Mouse (Mus musculus) heart, adult 10 weeks (tissue): ENCODE data around the gene Bsn. TPM values are rescaled to one million over a fixed set of nuclear protein-coding genes. Genes with fewer than 3 reads are reported as not detected.

ENCODE experiments used
- polyA plus RNA-seq: library from polyadenylated mRNA; stranded (reverse); fragments of 350-450 nt; fragmentation: Illumina TruSeq; extraction: RNeasy Lipid Tissue Mini Kit (QIAGEN cat#74804); gene quantifications from one replicate; pipeline ENCODE4 v1.2.3, GENCODE M21; 2014; ENCODE audit warnings: low read depth, low replicate concordance

The Bsn gene
- polyA plus RNA-seq: not detected

DNA sequence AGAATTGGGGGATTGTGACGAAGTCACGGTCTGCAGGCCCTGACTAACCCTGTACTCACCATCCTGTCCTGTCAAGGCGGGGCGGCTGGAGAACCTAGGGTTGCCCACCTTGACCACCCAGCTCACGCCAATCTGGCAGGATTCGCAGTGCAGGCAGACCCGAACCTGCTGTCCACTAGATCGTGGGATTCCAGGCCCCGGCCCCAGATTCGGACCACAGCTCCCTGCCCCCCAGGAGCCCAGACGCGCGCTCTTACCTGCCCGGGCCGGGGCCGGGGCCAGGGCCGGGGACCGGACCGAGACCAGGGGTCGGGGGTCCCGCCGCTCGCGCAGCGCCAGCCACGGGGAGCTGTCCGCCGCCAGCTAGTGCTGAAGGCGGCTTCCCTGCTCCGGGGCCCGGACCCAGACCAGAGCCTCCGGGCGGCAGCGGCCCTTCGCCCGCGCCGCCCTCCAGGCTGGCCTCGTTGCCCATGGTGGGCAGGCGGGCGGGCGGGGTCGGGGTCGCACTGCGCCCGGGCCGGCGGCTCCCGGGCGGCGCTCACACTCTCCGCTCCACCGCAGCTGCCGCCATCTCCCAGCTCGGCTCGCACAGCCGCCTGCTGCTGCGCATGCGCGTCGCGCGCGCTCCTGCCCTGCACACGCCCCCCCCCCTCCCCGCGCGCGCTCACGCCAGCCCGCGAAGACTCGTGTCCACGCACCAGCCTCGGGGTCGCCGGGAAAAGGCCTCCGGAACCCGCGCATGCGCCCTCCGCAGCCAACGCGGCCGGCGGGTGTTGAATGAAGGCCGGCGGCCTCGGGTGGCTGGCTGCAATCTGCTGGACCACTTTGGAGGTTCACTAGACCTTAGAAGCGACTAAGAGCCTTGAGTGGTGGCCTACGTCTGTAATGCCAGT lies at the start of gene Bsn:
Gene Bsn, minus strand, starts transcription at position 598 of the 893 bp plus-strand sequence.

DNA sequence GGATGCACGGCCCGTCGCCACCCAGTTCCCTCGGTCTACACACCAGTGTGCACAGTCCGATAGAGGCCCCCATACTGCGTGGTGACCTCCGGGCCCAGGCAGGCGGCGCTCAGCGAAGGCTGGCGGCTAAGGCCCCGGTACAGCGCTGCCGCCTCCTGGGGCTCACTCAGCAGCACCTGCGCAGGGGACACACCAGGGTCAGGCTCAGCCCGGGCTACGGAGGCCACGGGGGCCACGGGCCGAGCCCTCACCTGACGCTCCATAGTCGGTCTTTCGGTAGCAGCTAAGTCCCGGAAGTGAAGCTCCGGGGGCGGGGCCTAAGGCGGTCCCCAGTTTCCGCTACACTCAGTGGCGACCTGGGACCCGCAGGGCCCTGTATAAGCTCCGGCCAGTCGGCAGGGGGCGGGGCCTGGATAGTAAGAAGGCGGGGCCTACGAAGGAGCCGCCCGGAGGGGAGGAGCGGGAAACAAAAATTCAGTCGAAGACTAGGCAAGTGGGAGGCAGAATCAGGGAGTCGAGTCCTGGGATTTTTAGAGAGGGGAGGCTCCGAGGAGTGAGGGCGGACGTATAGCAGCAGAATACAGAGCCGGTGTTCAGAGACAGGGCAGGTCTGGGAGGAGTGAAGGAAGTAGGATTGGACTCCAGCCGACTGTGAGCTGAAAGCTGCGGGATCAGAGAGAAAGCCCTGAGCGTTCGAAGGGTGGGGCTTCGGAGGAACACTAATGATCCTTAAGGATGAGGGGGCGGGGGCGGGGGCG lies 95.8 kb downstream of the Bsn start, which contains the start of gene Apeh:
Gene Apeh, minus strand, starts transcription at position 423 of the 758 bp plus-strand sequence.

DNA sequence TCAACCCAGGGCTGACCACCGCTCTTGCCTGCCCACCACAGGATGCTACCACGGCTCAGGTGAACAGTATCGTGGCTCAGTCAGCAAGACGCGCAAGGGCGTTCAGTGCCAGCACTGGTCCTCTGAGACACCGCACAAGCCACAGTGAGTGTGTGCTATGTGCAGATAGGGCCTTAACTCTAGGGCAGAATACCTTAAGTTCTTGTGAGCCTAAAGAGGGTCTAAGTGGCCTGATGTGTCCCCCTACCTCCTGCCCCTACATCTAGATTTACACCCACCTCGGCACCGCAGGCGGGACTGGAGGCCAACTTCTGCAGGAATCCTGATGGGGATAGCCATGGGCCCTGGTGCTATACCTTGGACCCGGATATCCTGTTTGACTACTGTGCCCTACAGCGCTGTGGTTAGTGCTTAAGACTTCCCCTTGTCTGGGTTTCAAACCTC lies 107.2 kb downstream of the Bsn start, which contains the start of gene Rnf123:
Gene Rnf123, minus strand, starts transcription at position 359 of the 444 bp plus-strand sequence.

DNA sequence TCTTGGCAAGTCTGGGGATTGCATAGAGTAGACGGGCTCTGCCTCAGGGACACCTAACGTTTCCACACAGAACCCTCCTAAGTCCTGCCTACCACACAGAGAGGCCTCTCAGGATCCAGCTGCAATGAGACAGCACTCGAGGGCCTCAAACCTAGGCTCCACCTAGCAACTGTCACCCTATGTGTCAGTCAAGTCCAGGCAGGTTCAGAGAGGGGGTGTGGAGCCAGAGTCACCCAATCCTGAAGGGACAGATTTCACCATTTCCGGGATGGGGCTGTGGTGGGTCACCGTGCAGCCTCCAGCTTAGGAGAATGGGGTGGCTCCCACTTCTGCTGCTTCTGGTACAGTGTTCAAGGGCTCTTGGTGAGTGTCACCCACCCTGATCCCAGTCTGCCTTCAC lies 110.0 kb downstream of the Bsn start, which contains the start of gene Mst1:
Gene Mst1, plus strand, starts transcription at position 269 of the 400 bp plus-strand sequence.

DNA sequence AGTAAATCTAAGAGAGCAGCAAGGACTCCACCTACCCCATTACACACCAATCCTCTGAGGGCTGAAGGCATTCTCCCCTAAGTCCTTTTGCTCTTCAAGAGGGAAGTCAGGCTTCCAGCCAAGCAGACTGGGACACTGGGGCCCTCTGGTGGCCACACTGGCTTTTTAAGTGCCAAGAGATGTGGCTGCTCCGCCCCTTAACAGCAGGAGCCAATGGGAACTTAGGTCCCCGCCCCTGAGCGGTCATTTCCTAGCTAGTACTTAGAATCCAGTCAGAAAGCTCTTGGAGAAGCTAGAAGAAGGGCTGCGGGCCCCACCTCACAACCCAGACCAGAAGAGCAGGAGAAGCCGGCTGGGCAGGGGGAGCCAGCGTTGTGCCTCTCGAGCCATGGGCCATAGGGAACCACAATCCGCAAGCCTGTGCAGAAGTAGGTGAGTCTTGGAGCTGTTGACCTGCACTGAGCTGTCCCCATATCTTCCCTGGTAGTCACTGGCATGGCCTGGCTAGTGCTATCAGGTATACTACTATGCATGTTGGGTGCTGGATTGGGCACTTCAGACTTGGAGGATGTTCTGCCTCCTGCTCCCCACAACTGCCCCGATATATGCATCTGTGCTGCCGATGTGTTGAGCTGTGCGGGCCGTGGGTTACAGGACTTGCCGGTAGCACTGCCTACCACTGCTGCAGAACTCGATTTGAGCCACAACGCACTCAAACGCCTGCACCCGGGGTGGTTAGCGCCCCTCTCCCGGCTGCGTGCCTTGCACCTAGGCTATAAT lies 137.1 kb downstream of the Bsn start, which contains the start of gene Amigo3:
Gene Amigo3, plus strand, starts transcription at position 275 of the 780 bp plus-strand sequence.

DNA sequence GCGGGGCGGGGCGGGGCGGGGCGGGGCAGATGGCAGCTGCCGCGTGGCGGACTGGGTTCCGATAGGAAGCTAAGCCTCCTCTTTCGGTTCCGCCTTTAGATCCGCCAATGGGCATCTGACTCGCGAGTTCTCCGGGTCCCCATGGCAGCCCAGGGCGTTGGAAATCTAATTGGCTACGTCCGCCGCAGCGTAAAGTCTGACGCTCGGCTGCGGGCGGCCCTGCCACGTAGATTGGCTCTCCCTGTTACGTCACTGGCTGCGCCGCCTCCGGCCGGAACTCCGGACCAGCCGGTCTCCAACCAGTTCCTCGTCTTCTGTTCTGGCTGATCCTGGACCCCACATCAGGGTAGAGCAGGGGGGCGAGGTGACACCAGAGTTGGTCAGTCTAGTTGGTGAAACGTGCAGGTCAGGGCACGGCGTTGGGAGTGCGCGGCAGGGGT lies 141.1 kb downstream of the Bsn start, which contains the start of gene Gmppb:
Gene Gmppb, plus strand, starts transcription at position 227 of the 440 bp plus-strand sequence.

Other genes with a start within 250 kb of the Bsn start
- gene Traip, start 240.2 kb downstream of the Bsn start, polyA plus RNA-seq: 0.37 TPM
- gene Uba7, start 214.9 kb downstream of the Bsn start, polyA plus RNA-seq: 28.2 TPM
- 0.52 TPM for gene Gm20661, start 207.3 kb downstream of the Bsn start, polyA plus RNA-seq
- gene Inka1, start 204.5 kb downstream of the Bsn start, polyA plus RNA-seq: 9.8 TPM
- not detected for gene Cdhr4, start 197.9 kb downstream of the Bsn start, polyA plus RNA-seq
- gene Gm20662, start 194.0 kb downstream of the Bsn start, polyA plus RNA-seq: not detected
- gene Ip6k1, start 187.9 kb downstream of the Bsn start, polyA plus RNA-seq: 42.3 TPM
- gene Gmppb, start 141.1 kb downstream of the Bsn start, polyA plus RNA-seq: 18.9 TPM
- 1.6 TPM for gene Amigo3, start 137.2 kb downstream of the Bsn start, polyA plus RNA-seq
- not detected for gene Mst1, start 109.9 kb downstream of the Bsn start, polyA plus RNA-seq
- gene Rnf123, start 107.0 kb downstream of the Bsn start, polyA plus RNA-seq: 79.7 TPM
- 47.5 TPM for gene Apeh, start 95.8 kb downstream of the Bsn start, polyA plus RNA-seq
- gene Dag1, start 73.6 kb upstream of the Bsn start, polyA plus RNA-seq: 197 TPM
- 25.6 TPM for gene Nicn1, start 100.0 kb upstream of the Bsn start, polyA plus RNA-seq
- gene Amt, start 106.5 kb upstream of the Bsn start, polyA plus RNA-seq: 5.7 TPM
- 213 TPM for gene Rhoa, start 115.7 kb upstream of the Bsn start, polyA plus RNA-seq
- gene Tcta, start 115.8 kb upstream of the Bsn start, polyA plus RNA-seq: 65.8 TPM
- 131 TPM for gene Gpx1, start 148.5 kb upstream of the Bsn start, polyA plus RNA-seq
- gene Usp4, start 157.5 kb upstream of the Bsn start, polyA plus RNA-seq: 61.1 TPM
- 0.86 TPM for gene 1700102P08Rik, start 202.4 kb upstream of the Bsn start, polyA plus RNA-seq
- not detected for gene Ccdc36, start 238.1 kb upstream of the Bsn start, polyA plus RNA-seq
- gene BC048562, start 246.1 kb upstream of the Bsn start, polyA plus RNA-seq: not detected